Mouse (Mus musculus) embryonic stem cell, embryonic (primary cell): ENCODE results near the gene Rnase1.

Experiments
- CTCF ChIA-PET, 4 experiments: fragments of 300-600 bp in 2 of 4; fragments of 350-600 bp in 2 of 4; sonication (Branson Sonifier 250); formaldehyde crosslinking; loops; one replicate each; lab custom pipeline; 2022; ENCODE audit warnings: inconsistent platforms in 2 of 4; lab: Charles Lee
- POLR2A ChIA-PET, 4 experiments: fragments of 300-600 bp in 2 of 4; fragments of 350-600 bp in 2 of 4; sonication (Branson Sonifier 250); formaldehyde crosslinking; loops; one replicate each; lab custom pipeline; 2022; ENCODE audit warnings: antibody characterized with exemption in 4 of 4, inconsistent platforms in 1 of 4; lab: Charles Lee

Rnase1 gene

GRCm38 (mm10) chr14:51103217-51103616 is 43.4 kb downstream of the Rnase1 start:
- ChIA-PET CTCF (no interaction called here), POLR2A (no interaction called here)

DNA sequence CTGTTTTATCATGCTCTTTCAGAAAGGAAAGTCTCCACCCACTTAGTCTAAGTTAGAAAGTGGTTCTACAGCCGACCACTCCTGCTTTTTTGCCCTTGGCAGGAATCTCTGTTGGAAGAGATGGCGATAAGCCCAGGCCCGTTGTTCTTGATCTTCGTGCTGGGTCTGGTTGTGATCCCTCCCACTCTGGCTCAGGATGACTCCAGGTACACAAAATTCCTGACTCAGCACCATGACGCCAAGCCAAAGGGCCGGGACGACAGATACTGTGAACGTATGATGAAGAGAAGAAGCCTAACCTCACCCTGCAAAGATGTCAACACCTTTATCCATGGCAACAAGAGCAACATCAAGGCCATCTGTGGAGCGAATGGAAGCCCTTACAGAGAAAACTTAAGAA is 45.3 kb downstream of the Rnase1 start:
- POLR2A ChIA-PET: no interaction called here
- CTCF ChIA-PET: no interaction called here

DNA sequence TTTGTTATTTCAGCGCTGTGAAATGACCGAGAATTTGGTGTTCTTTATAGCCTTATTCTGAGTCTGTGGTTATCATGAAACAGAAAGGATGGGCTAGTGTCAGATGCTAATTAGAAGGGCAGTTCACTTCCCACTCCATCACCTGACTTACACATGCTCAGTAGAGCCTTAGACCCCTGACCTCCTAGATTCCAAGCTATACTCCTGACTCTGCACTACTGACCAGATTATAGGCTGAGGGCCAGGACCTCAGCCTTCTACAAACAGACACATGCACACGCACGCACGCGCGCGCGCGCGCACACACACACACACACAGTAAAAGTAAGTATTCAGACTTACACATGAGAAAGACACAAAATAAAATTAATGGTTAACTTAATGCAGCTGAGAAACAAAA is 47.7 kb downstream of the Rnase1 start:
- CTCF ChIA-PET: interaction anchor here (0.5 to 2.1 kb wide), 17 partner anchors 9 to 784 kb away, joined by 3 to 82 read pairs (median 4); no protein-coding TSS in a partner anchor

DNA sequence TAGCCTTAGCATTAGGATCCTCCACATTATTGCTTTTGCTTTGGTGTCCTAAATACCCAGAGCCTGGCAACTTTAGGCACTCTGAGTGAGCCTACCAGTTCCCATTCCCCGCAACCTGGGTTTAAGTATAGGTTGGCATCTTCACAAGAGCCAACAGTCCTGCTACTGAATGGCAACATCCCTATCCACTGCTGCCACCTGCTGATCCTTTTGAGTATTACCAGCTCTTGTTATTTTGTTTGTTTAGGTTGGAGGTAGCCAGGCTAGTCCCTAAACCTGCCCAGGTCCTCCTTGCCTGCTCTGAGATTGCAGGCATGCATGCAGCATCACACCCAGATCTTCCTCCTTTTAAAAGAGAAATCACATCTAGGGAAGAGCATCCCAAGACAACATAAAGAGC is 48.3 kb downstream of the Rnase1 start:
- ChIA-PET CTCF (interaction anchor here (0.5 to 2.1 kb wide), 31 partner anchors 9 to 785 kb away, joined by 3 to 82 read pairs (median 4); partner anchors contain the start of gene Ttc5 (in 1 of the 4)), POLR2A (interaction anchor here in 3 of 4 experiments (0.6 to 1.6 kb wide), 7 partner anchors 9 to 673 kb away, joined by 3 to 14 read pairs (median 3); partner anchors contain the start of gene Eddm3b (in 1 of the 3))

More for the DNA sequence above, 47.7 kb downstream of the Rnase1 start:
- POLR2A ChIA-PET: interaction anchor here in 2 of 4 experiments (1.0 to 1.6 kb wide), 4 partner anchors 10 to 672 kb away, joined by 3 to 14 read pairs (median 6); no protein-coding TSS in a partner anchor

DNA sequence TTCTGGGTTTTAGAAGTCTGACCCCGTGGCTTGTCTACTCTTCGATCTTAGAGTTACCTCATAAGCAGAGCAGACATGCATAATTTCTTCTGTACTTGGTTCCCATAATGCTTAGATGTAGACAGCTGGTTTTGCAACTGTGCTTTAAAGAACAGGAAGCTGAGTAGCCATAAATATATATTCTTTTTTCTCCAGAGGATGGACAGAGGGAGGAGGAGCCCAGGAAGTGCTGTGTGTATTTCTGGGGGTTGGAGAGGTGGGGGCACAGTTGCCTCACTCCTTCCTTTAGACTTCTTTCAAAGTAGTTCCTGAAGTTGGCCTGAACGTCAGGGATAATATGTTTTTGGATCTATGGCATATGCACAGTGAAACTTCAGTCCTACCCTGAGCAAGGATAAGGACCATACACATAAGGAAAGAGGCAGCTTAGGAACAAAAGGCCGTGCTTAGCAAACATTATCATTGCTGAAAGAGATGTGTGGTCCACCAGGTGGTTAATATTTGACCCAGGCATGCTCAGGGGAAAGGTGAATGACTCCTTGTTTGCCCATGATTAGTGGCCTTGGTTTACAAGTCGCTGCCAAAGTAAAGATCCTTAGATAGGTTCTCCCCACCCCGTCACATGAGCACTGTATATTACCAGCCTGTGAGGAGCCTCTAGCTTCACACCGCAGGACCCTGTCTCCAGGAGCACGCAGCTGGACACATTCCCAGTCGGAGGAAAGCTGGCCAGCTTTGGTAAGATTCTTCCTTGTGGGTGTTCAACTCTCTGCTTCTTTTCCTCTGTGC is 50.7 kb downstream of the Rnase1 start:
- POLR2A ChIA-PET: no interaction called here
- CTCF ChIA-PET: no interaction called here
